11 mouse cellular contexts compared by ENCODE assay signal in the genomic region with DNA sequence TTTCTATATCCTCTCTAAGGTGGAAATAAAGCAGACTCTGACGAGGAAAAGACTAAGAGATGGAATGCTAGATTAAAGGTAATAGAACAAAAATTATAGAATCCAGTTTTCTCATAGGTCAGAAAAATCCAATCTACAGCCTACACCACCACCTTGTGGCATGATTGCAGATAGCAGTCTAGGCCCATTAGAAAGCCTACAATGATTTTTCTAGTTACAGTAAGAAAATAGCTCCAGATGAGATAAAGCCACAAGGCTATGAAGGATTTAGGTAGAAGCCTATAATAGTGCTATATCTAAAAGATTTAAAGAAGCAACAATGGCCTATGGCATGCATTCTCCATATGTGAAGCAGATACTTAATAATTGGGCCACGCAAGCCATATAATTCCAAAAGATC. TPM values are rescaled to one million over a fixed set of nuclear protein-coding genes. Genes with fewer than 3 reads are reported as not detected.
DNase-seq lines count a peak whose midpoint lies in the region; ATAC-seq and TF ChIP-seq lines count a peak whose summit lies in the region.
"Had no signal": no experiment of that assay in that cellular context is flagged by ENCODE, and none has a peak within 500 bp of the region (broad histone marks: within the 10 kb centered on the region; RNA-seq: fewer than 3 reads in every experiment).

No protein-coding gene starts in this region.

- H3K4me2 ChIP-seq in hindbrain, embryonic 11.5 days (replicated peaks; ENCODE audit: low read depth, low read length): no peak overlapping the region
- no peak overlapping the region for H3K4me2 ChIP-seq in midbrain, embryonic 15.5 days
- H3K4me2 ChIP-seq: embryonic facial prominence, embryonic 15.5 days; limb, embryonic 13.5 days had no signal

- no peak overlapping the region for H3K27ac ChIP-seq in hindbrain, embryonic 11.5 days (ENCODE audit: low read depth, low read length)
- no peak overlapping the region for H3K27ac ChIP-seq in hindbrain, embryonic 10.5 days
- no peak overlapping the region for H3K27ac ChIP-seq in embryonic facial prominence, embryonic 10.5 days (replicated peaks)
- H3K27ac ChIP-seq in layer of hippocampus, adult 2 months: no peak overlapping the region
- no peak overlapping the region for H3K27ac ChIP-seq in midbrain, embryonic 15.5 days
- H3K27ac ChIP-seq: embryonic facial prominence, embryonic 15.5 days; limb, embryonic 13.5 days had no signal

- no peaks in the 10 kb centered on the region for H3K4me1 ChIP-seq in hindbrain, embryonic 11.5 days (replicated peaks; ENCODE audit: control insufficient read depth, insufficient read depth, low read length)
- 0 out of 2 replicates have a peak, but pooled peaks cover 4% of the 10 kb centered on the region for H3K4me1 ChIP-seq in hindbrain, embryonic 10.5 days (replicated peaks)
- no peaks in the 10 kb centered on the region for H3K4me1 ChIP-seq in embryonic facial prominence, embryonic 10.5 days
- H3K4me1 ChIP-seq in midbrain, embryonic 15.5 days: no peaks in the 10 kb centered on the region
- H3K4me1 ChIP-seq: limb, embryonic 13.5 days had no signal

- in situ Hi-C loops in Patski (cut with MboI; ENCODE audit: low pct_unique_long_range_greater_than_20kb): no loop called here

- TF ChIP-seq CTCF in Patski (IDR thresholded peaks at IDR 0.05): peak; percentile 55
- peak; percentile 97 for TF ChIP-seq CTCF in layer of hippocampus, adult 2 months (conservative IDR thresholded peaks at IDR 0.05)

- DNase-seq in hindbrain, embryonic 11.5 days (ENCODE audit: low spot score): peak; percentile 63
- no peak for DNase-seq in hindbrain, embryonic 10.5 days (ENCODE audit: low spot score)
- peak; percentile 58 to 61 for DNase-seq in B cell, adult 2 months
- no peak for DNase-seq in Patski (ENCODE audit: low read depth, low spot score)
- DNase-seq in embryonic facial prominence, embryonic 10.5 days (ENCODE audit: low spot score): peak; percentile 23
- DNase-seq in layer of hippocampus, adult 2 months (ENCODE audit: low spot score in 2 of 2): peak; percentile 42 to 72
- DNase-seq in ovary, postnatal 10 days (ENCODE audit: low spot score): no peak

- no peaks in the 10 kb centered on the region for H3K36me3 ChIP-seq in hindbrain, embryonic 11.5 days (ENCODE audit: control insufficient read depth, insufficient read depth, low read length)
- H3K36me3 ChIP-seq in hindbrain, embryonic 10.5 days: no peaks in the 10 kb centered on the region
- no peaks in the 10 kb centered on the region for H3K36me3 ChIP-seq in embryonic facial prominence, embryonic 10.5 days (replicated peaks)
- H3K36me3 ChIP-seq in midbrain, embryonic 15.5 days (replicated peaks): no peaks in the 10 kb centered on the region
- H3K36me3 ChIP-seq: embryonic facial prominence, embryonic 15.5 days; limb, embryonic 13.5 days had no signal

- POLR2A ChIA-PET in Patski (lab: Charles Lee): interaction anchor here (0.7 kb wide), 1 partner anchor 11 kb away, joined by 3 read pairs; no protein-coding TSS in a partner anchor

- no peak overlapping the region for H3K4me3 ChIP-seq in hindbrain, embryonic 11.5 days (ENCODE audit: low read depth, low read length)
- no peak overlapping the region for H3K4me3 ChIP-seq in hindbrain, embryonic 10.5 days
- no peak overlapping the region for H3K4me3 ChIP-seq in embryonic facial prominence, embryonic 10.5 days
- H3K4me3 ChIP-seq in layer of hippocampus, adult 2 months: no peak overlapping the region
- H3K4me3 ChIP-seq in midbrain, embryonic 15.5 days: no peak overlapping the region
- H3K4me3 ChIP-seq: embryonic facial prominence, embryonic 15.5 days; limb, embryonic 13.5 days had no signal

- H3K9ac ChIP-seq in hindbrain, embryonic 11.5 days (ENCODE audit: low read depth, low read length): no peak overlapping the region
- no peak overlapping the region for H3K9ac ChIP-seq in midbrain, embryonic 15.5 days
- H3K9ac ChIP-seq: embryonic facial prominence, embryonic 15.5 days; limb, embryonic 13.5 days had no signal

- H3K9me3 ChIP-seq in hindbrain, embryonic 11.5 days (ENCODE audit: control insufficient read depth, low read length): no peaks in the 10 kb centered on the region
- no peaks in the 10 kb centered on the region for H3K9me3 ChIP-seq in hindbrain, embryonic 10.5 days
- H3K9me3 ChIP-seq in embryonic facial prominence, embryonic 10.5 days: no peaks in the 10 kb centered on the region
- no peaks in the 10 kb centered on the region for H3K9me3 ChIP-seq in midbrain, embryonic 15.5 days
- H3K9me3 ChIP-seq: embryonic facial prominence, embryonic 15.5 days; limb, embryonic 13.5 days had no signal

- ATAC-seq in hindbrain, embryonic 11.5 days (ENCODE audit: low FRiP score): no peak
- ATAC-seq in Patski: no peak
- ATAC-seq in midbrain, embryonic 15.5 days (replicated peaks): peak; percentile 68; the same call in 1 of the 2 replicates

- no peaks in the 10 kb centered on the region for H3K27me3 ChIP-seq in hindbrain, embryonic 11.5 days (ENCODE audit: control insufficient read depth, insufficient read depth, low read length)
- no peaks in the 10 kb centered on the region for H3K27me3 ChIP-seq in hindbrain, embryonic 10.5 days (ENCODE audit: insufficient read depth, poor library complexity, severe bottlenecking)
- peaks cover 6% of the 10 kb centered on the region for H3K27me3 ChIP-seq in Patski
- H3K27me3 ChIP-seq in embryonic facial prominence, embryonic 10.5 days (replicated peaks; ENCODE audit: low read depth, poor library complexity, severe bottlenecking): no peaks in the 10 kb centered on the region
- H3K27me3 ChIP-seq in midbrain, embryonic 15.5 days (replicated peaks): no peaks in the 10 kb centered on the region
- H3K27me3 ChIP-seq: embryonic facial prominence, embryonic 15.5 days; limb, embryonic 13.5 days had no signal

- WGBS in hindbrain, embryonic 11.5 days: 64% methylated on average over 2 of the region's 2 CpGs
- WGBS in hindbrain, embryonic 10.5 days: 65% methylated on average over 2 of the region's 2 CpGs
- 68% methylated on average over 2 of the region's 2 CpGs for WGBS in embryonic facial prominence, embryonic 10.5 days
- whole genome bisulfite sequencing in midbrain, embryonic 15.5 days: 55% methylated on average over 2 of the region's 2 CpGs

- CTCF ChIA-PET in Patski (lab: Charles Lee): interaction anchor here (1.2 to 1.8 kb wide), 9 partner anchors 10 to 391 kb away, joined by 3 to 7 read pairs (median 5); no protein-coding TSS in a partner anchor

RNA-seq across cellular contexts. Expression of gene Nme8, which starts 13.6 kb away (rescaled TPM):
- not detected in 2 replicates for polyA plus RNA-seq in hindbrain, embryonic 11.5 days (2014; fragmentation: Nextera tagmentation; extraction: Ambion mirVana)
- not detected in 2 replicates for polyA plus RNA-seq in hindbrain, embryonic 10.5 days (2016; fragmentation: Nextera tagmentation; extraction: Ambion mirVana)
- polyA plus RNA-seq in Patski (2021): not detected
- polyA plus RNA-seq in embryonic facial prominence, embryonic 10.5 days (2016; fragmentation: Nextera tagmentation; extraction: Ambion mirVana): not detected in 2 replicates
- total RNA-seq in layer of hippocampus, adult 2 months (2021): not detected
- 0.15 TPM in 1 of 2 replicates, not detected in the other for polyA plus RNA-seq in midbrain, embryonic 15.5 days (2015; fragmentation: Nextera tagmentation; extraction: Ambion mirVana)
- polyA plus RNA-seq: embryonic facial prominence, embryonic 15.5 days; limb, embryonic 13.5 days; small intestine, adult 2 months had no signal

Comparison
In these comparisons a context has a peak if more than half of its experiments do, and no peak if none do; other contexts are left out.
1. DNase-seq: peak in hindbrain, embryonic 11.5 days (single experiment), B cell, adult 2 months (2 of 2), embryonic facial prominence, embryonic 10.5 days (single experiment) and layer of hippocampus, adult 2 months (2 of 2); none in hindbrain, embryonic 10.5 days (single experiment), Patski (single experiment) and ovary, postnatal 10 days (single experiment).